Mouse (Mus musculus) midbrain, embryonic 12.5 days (tissue): Measurements from ENCODE around the gene Ggt7. TPM values are rescaled to one million over a fixed set of nuclear protein-coding genes. Genes with fewer than 3 reads are reported as not detected.

Experiments used
- ATAC-seq: fragments of 200-750 bp; cut with Nextera tagmentation; 2 replicates; pipeline ENCODE4 v1.8.0; 2017; ENCODE audit warnings: low read depth, moderate TSS enrichment, moderate library complexity; ENCODE audit not compliant: low FRiP score
- H3K27ac ChIP-seq: fragments of 300-500 bp; sonication (generic); replicated peaks from 2 replicates; pipeline ENCODE4 v1.5.1; 2016; ENCODE audit warnings: mild to moderate bottlenecking
- H3K27me3 ChIP-seq: fragments of 300-500 bp; sonication (generic); 2 replicates; pipeline ENCODE4 v1.6.1; 2016; ENCODE audit warnings: mild to moderate bottlenecking
- H3K36me3 ChIP-seq: fragments of 300-500 bp; sonication (generic); 2 replicates; pipeline ENCODE4 v1.6.1; 2016
- H3K4me1 ChIP-seq: fragments of 300-500 bp; sonication (generic); 2 replicates; pipeline ENCODE4 v1.6.1; 2016
- H3K4me2 ChIP-seq: fragments of 300-500 bp; sonication (generic); replicated peaks from 2 replicates; pipeline ENCODE4 v1.6.1; 2016; ENCODE audit warnings: mild to moderate bottlenecking, moderate library complexity
- H3K4me3 ChIP-seq: fragments of 300-500 bp; sonication (generic); 2 replicates; pipeline ENCODE4 v1.5.1; 2016; ENCODE audit warnings: mild to moderate bottlenecking
- H3K9ac ChIP-seq: fragments of 300-500 bp; sonication (generic); replicated peaks from 2 replicates; pipeline ENCODE4 v1.6.1; 2016; ENCODE audit warnings: mild to moderate bottlenecking, moderate library complexity
- H3K9me3 ChIP-seq: fragments of 300-500 bp; sonication (generic); 2 replicates; pipeline ENCODE4 v1.6.1; 2016; ENCODE audit warnings: mild to moderate bottlenecking
- WGBS: fragments of 180-500 bp; shearing (Covaris S2); methylation state at CpG from one replicate; pipeline ENCODE4 v1.1.7; 2016; 5-methylcytosine and 5-hydroxymethylcytosine counted together
- polyA plus RNA-seq: library from polyadenylated mRNA; unstranded; fragments of >200 nt; fragmentation: Nextera tagmentation; extraction: Ambion mirVana; gene quantifications from 2 replicates; pipeline ENCODE4 v1.2.1, GENCODE M21; 2016

The Ggt7 gene
- polyA plus RNA-seq, 1 experiment from 2014 or later = 41.2 TPM

DNA sequence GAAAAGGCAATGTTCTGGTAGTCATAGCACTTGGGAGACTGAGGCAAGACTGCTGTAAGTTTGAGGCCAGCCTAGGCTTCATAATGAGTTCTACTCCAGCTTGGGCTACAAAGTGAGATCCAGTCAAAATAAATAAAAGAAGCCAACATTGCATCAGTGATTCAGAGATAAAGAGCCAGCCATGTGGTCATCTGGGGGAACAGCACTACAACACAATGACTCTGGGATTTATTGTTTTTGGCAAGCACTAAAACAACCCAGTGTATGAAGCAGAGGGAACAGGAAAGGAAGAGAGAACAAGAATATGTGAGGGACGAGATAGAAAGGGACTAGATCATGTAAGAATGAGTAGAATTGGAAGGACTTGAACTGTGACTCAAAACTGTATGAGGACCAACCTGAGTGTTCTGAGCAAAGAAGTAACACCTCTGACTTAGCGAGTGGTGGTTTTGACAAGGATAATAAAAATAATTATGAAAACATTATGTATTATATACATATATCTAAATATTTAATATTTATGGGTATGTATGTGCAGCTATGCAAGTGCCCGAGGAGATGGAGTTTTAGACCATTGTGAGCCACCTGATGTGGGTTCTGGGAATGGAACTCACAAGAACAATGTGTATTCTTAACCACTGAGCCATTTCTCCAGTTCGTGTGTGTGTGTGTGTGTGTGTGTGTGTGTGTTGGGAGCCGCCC lies 19.9 kb upstream of the Ggt7 start:
- no peak overlapping the region for H3K4me3 ChIP-seq
- H3K4me1 ChIP-seq = no peaks in the 10 kb centered on the region
- ATAC-seq = no peak
- no peaks in the 10 kb centered on the region for H3K27me3 ChIP-seq
- H3K36me3 ChIP-seq = no peaks in the 10 kb centered on the region
- no peaks in the 10 kb centered on the region for H3K9me3 ChIP-seq
- WGBS = 82% methylated on average over 5 of the region's 5 CpGs
- no peak overlapping the region for H3K9ac ChIP-seq
- no peak overlapping the region for H3K27ac ChIP-seq
- H3K4me2 ChIP-seq = no peak overlapping the region

GRCm38 (mm10) chr2:155536292-155536691 lies 18.3 kb upstream of the Ggt7 start:
- H3K4me1 ChIP-seq = no peaks in the 10 kb centered on the region
- H3K4me3 ChIP-seq = no peak overlapping the region
- no peaks in the 10 kb centered on the region for H3K36me3 ChIP-seq
- H3K9me3 ChIP-seq = no peaks in the 10 kb centered on the region
- H3K4me2 ChIP-seq = no peak overlapping the region
- no peak for ATAC-seq
- no peak overlapping the region for H3K27ac ChIP-seq
- no peak overlapping the region for H3K9ac ChIP-seq
- H3K27me3 ChIP-seq = no peaks in the 10 kb centered on the region

DNA sequence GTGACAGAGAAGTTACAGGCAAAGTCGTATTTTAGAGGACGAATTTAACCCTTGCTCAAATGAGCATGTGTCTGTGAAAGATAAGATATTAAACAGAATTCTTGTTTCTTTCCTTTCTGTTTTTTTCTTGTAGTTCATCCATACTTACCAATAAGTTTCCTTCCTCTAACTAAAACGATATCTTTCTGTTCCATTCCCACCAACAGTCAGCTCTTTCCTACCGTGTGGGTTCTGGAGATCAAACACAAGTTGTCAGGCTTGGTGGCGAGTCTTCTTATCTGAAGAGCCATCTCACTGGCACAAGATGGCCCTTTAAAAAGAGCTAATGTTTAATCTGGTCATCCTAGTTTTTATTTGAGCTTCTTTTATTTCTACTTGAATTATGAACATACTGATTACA lies 9.3 kb upstream of the Ggt7 start:
- 83% methylated on average over 5 of the region's 5 CpGs for WGBS
- no peak for ATAC-seq
- no peaks in the 10 kb centered on the region for H3K9me3 ChIP-seq

GRCm38 (mm10) chr2:155524378-155524777 lies 6.3 kb upstream of the Ggt7 start:
- Histone ChIP-seq H3K27ac (no peak overlapping the region), H3K9me3 (no peaks in the 10 kb centered on the region), H3K4me3 (no peak overlapping the region), H3K27me3 (no peaks in the 10 kb centered on the region), H3K4me1 (no peaks in the 10 kb centered on the region), H3K4me2 (no peak overlapping the region), H3K9ac (no peak overlapping the region), H3K36me3 (no peaks in the 10 kb centered on the region)
- no peak for ATAC-seq
- 61% methylated on average over 1 of the region's 1 CpGs for WGBS

More for the DNA sequence above, 9.3 kb upstream of the Ggt7 start:
- Histone ChIP-seq H3K27ac (no peak overlapping the region), H3K9ac (no peak overlapping the region), H3K4me2 (no peak overlapping the region), H3K4me1 (no peaks in the 10 kb centered on the region), H3K4me3 (no peak overlapping the region), H3K36me3 (no peaks in the 10 kb centered on the region), H3K27me3 (no peaks in the 10 kb centered on the region)

- H3K4me1 ChIP-seq = peaks cover 3% of the 10 kb centered on the region
- H3K4me2 ChIP-seq = no peak overlapping the region
- H3K36me3 ChIP-seq = no peaks in the 10 kb centered on the region
- no peak overlapping the region for H3K4me3 ChIP-seq
- no peak for ATAC-seq
- no peak overlapping the region for H3K9ac ChIP-seq
- WGBS = 61% methylated on average over 5 of the region's 5 CpGs
- H3K9me3 ChIP-seq = no peaks in the 10 kb centered on the region
- no peaks in the 10 kb centered on the region for H3K27me3 ChIP-seq
- H3K27ac ChIP-seq = no peak overlapping the region
Observed at GRCm38 (mm10) chr2:155523706-155524105, 5.7 kb upstream of the Ggt7 start.

DNA sequence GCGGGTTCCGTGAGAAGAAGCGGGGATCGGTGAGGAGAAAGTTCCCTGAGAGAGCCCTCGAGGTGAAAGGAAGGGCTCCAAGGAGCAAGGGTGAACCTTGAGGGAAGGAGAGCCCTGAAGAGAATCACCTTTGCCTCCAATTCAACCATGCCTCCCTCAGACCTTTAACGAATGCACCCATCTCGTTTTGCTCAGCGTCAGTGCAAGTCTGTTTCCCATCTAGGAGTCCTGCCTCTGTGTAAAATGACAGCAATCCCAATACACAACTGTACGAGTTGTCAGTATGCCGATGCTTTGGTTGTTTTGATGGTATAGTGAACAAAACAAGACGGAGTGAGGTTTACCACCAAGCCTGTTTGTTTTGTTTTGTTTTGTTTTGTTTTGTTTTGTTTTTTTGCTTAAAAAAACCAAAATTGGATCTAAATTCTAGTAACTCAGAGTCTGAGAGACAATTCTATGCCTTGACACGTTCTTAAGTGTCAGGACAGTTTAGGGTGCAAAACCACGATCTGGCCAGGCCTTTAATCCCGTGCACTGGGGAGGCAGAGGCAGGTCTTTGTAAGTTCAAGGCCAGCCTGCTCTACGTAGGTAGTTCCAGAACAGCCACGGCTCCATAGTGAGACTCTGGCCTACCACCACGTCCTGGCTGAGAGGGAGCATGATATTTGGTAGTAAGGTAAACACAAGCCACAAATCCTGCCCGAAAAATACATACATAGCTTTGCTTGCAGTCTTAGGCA lies 664 bp upstream of the Ggt7 start:
- 0 out of 2 replicates have a peak overlapping the region, but pooled peaks have one; percentile 73 for H3K27ac ChIP-seq
- no peaks in the 10 kb centered on the region for H3K9me3 ChIP-seq
- 25% methylated on average over 18 of the region's 18 CpGs for WGBS
- ATAC-seq = no peak
- peaks cover 28% of the 10 kb centered on the region for H3K4me1 ChIP-seq
- 0 out of 2 replicates have a peak, but pooled peaks cover 8% of the 10 kb centered on the region for H3K27me3 ChIP-seq
- peak overlapping the region; percentile 67 for H3K9ac ChIP-seq
- peak overlapping the region; percentile 79 for H3K4me2 ChIP-seq
- H3K36me3 ChIP-seq = no peaks in the 10 kb centered on the region
- H3K4me3 ChIP-seq = peak overlapping the region; percentile 64

- Histone ChIP-seq H3K4me3 (no peak overlapping the region), H3K4me2 (no peak overlapping the region), H3K9ac (no peak overlapping the region), H3K27ac (no peak overlapping the region), H3K27me3 (0 out of 2 replicates have a peak, but pooled peaks cover 8% of the 10 kb centered on the region), H3K4me1 (peaks cover 37% of the 10 kb centered on the region), H3K36me3 (no peaks in the 10 kb centered on the region), H3K9me3 (no peaks in the 10 kb centered on the region)
- no peak for ATAC-seq
- 14% methylated on average over 1 of the region's 1 CpGs for WGBS
Observed at GRCm38 (mm10) chr2:155515941-155516340, 2.1 kb downstream of the Ggt7 start.

DNA sequence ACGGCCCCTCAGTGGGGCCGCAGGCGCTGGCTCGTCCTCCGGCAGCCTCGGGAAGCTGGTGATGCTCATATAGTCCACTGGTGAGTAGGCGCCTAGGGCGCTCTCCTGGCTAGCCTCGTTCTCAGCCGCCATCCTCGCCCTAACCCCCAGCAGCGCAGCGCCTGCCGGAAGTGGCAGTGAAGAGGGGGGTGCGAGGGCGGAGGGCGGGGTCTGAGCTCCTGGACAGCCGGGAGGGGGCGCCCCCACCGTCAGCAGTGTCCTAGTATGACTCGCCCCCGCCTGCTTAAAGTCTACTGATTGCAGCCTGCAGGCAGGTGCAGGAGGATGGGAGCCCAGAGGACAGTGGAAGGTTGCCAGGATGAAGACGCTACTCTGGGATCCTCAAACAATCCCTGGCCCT lies 3.4 kb downstream of the Ggt7 start:
- Histone ChIP-seq H3K36me3 (no peaks in the 10 kb centered on the region), H3K4me2 (peak overlapping the region; percentile 83), H3K27me3 (0 out of 2 replicates have a peak, but pooled peaks cover 8% of the 10 kb centered on the region), H3K9ac (peak overlapping the region; percentile 85), H3K27ac (peak overlapping the region; percentile 67), H3K4me3 (peak overlapping the region; percentile 66), H3K9me3 (no peaks in the 10 kb centered on the region), H3K4me1 (peaks cover 37% of the 10 kb centered on the region)
- peak; percentile 34 for ATAC-seq
- under 1% methylated on average over 23 of the region's 23 CpGs for WGBS

- Histone ChIP-seq H3K4me3 (peak overlapping the region; percentile 66), H3K9ac (peak overlapping the region; percentile 85; the same call in 1 of the 2 replicates), H3K4me1 (peaks cover 32% of the 10 kb centered on the region), H3K36me3 (no peaks in the 10 kb centered on the region), H3K27ac (no peak overlapping the region), H3K4me2 (peak overlapping the region; percentile 83), H3K27me3 (0 out of 2 replicates have a peak, but pooled peaks cover 8% of the 10 kb centered on the region), H3K9me3 (no peaks in the 10 kb centered on the region)
- no peak for ATAC-seq
- WGBS = 68% methylated on average over 5 of the region's 5 CpGs
Observed at GRCm38 (mm10) chr2:155513543-155513942, 4.5 kb downstream of the Ggt7 start.

- Histone ChIP-seq H3K27me3 (0 out of 2 replicates have a peak, but pooled peaks cover 8% of the 10 kb centered on the region), H3K9me3 (no peaks in the 10 kb centered on the region), H3K36me3 (no peaks in the 10 kb centered on the region), H3K9ac (no peak overlapping the region), H3K27ac (no peak overlapping the region), H3K4me1 (peaks cover 29% of the 10 kb centered on the region), H3K4me2 (no peak overlapping the region; the same call in 1 of the 2 replicates), H3K4me3 (no peak overlapping the region)
- no peak for ATAC-seq
- WGBS = 64% methylated on average over 4 of the region's 4 CpGs
Observed at GRCm38 (mm10) chr2:155512479-155512878, 5.6 kb downstream of the Ggt7 start.

DNA sequence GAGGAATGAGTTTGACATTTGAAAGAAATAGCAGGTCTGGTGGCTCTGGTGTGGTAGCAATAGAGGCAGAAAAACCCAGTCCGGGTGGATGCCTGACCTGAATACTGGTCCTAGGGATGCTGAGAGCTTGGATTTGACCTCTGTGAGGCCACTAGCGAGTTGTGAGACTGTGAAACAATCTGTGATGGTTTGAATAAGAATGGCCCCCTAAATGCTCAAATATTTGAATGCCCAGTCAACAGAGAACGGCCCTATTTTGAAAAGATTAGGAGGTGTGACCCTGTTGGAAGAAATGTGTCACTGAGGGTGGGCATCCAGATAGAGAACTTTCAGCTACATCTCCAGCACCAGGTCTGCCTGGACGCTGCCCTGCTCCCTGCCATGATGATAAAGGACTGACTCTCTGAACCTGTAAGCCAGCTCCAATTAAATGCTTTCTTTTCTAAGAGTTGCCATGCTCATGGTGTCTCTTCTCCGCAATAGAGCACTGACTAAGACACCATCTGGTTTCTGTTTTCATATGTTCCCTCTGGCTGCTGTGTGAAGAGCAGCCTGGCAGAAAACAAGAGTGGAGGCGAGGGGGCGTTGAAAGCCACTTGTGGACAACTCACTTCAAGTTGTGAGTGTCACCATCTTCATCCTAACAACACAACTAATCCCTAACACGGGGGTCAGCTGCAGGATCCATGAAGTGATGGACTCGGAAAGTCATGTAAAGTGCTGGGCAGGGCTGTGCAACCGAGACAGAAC lies 10.1 kb downstream of the Ggt7 start:
- Histone ChIP-seq H3K4me2 (no peak overlapping the region), H3K4me3 (no peak overlapping the region), H3K36me3 (peaks cover 22% of the 10 kb centered on the region), H3K9me3 (no peaks in the 10 kb centered on the region), H3K9ac (no peak overlapping the region), H3K4me1 (peaks cover 10% of the 10 kb centered on the region), H3K27ac (no peak overlapping the region), H3K27me3 (no peaks in the 10 kb centered on the region)
- 70% methylated on average over 10 of the region's 10 CpGs for WGBS
- ATAC-seq = no peak

DNA sequence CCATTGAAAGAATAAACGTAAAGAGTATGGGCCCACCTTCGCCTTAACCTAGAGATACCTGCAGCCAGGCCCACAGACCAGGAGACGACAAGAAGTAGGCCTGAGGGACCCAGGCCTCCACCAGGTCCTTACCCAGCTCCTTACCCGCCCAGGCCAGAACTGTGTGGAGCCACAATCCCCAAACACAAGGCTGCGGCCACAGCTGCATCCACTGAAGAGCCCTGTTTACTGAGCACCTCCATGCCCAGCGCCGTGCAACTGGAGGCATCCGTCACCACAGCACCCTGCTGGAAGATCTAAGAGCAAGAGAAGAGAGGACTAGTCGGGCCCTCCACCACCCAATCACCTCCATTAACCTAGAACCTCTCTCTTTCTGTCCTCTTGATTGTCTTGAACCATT lies 12.2 kb downstream of the Ggt7 start:
- peaks cover 8% of the 10 kb centered on the region for H3K4me1 ChIP-seq
- H3K9ac ChIP-seq = no peak overlapping the region
- no peak overlapping the region for H3K27ac ChIP-seq
- H3K27me3 ChIP-seq = no peaks in the 10 kb centered on the region
- peaks cover 34% of the 10 kb centered on the region for H3K36me3 ChIP-seq
- no peak overlapping the region for H3K4me3 ChIP-seq
- H3K9me3 ChIP-seq = no peaks in the 10 kb centered on the region
- ATAC-seq = no peak
- no peak overlapping the region for H3K4me2 ChIP-seq
- WGBS = 91% methylated on average over 9 of the region's 9 CpGs
